Mouse (Mus musculus) midbrain, embryonic 14.5 days (tissue): Measurements from ENCODE around the gene Zdhhc15. TPM values are rescaled to one million over a fixed set of nuclear protein-coding genes. Genes with fewer than 3 reads are reported as not detected.
A peak's percentile ranks its signal among the peaks of the same experiment; 100 is the strongest.
"Not testable (repeated sequence)": the region's sequence is repeated elsewhere in the genome, so short reads cannot be mapped to it uniquely, and the experiment has no call there.

Experiments used
- ATAC-seq: fragments of 200-750 bp; cut with Nextera tagmentation; 2 replicates; pipeline ENCODE4 v1.8.0; 2017; ENCODE audit warnings: moderate number of reproducible peaks, moderate library complexity; ENCODE audit not compliant: low FRiP score, low TSS enrichment
- DNase-seq: peaks from one replicate; pipeline ENCODE4 v3.0.0-alpha.2; 2015
- H3K27ac ChIP-seq: fragments of 300-500 bp; sonication (generic); replicated peaks from 2 replicates; pipeline ENCODE4 v1.5.1; 2014; ENCODE audit warnings: mild to moderate bottlenecking, low read depth, low read length, moderate library complexity
- H3K27me3 ChIP-seq: fragments of 300-500 bp; sonication (generic); 2 replicates; pipeline ENCODE4 v1.6.1; 2014; ENCODE audit warnings: low read length, control low read depth, mixed read lengths; ENCODE audit not compliant: control insufficient read depth, insufficient read depth
- H3K36me3 ChIP-seq: fragments of 300-500 bp; sonication (generic); 2 replicates; pipeline ENCODE4 v1.6.1; 2014; ENCODE audit warnings: low read length, control low read depth; ENCODE audit not compliant: control insufficient read depth, insufficient read depth
- H3K4me1 ChIP-seq: fragments of 300-500 bp; sonication (generic); 2 replicates; pipeline ENCODE4 v1.6.1; 2014; ENCODE audit warnings: mild to moderate bottlenecking, antibody characterized with exemption, low read length, control low read depth; ENCODE audit not compliant: control insufficient read depth, insufficient read depth
- H3K4me2 ChIP-seq: fragments of 300-500 bp; sonication (generic); 2 replicates; pipeline ENCODE4 v1.6.1; 2014; ENCODE audit warnings: mild to moderate bottlenecking, low read length, moderate library complexity
- H3K4me3 ChIP-seq: fragments of 300-500 bp; sonication (generic); replicated peaks from 2 replicates; pipeline ENCODE4 v1.5.1; 2014; ENCODE audit warnings: low read depth, low read length
- H3K9ac ChIP-seq: fragments of 300-500 bp; sonication (generic); replicated peaks from 2 replicates; pipeline ENCODE4 v1.6.1; 2014; ENCODE audit warnings: mild to moderate bottlenecking, low read length, moderate library complexity
- H3K9me3 ChIP-seq: fragments of 300-500 bp; sonication (generic); 2 replicates; pipeline ENCODE4 v1.6.1; 2016; ENCODE audit warnings: low read length, control low read depth, mixed read lengths; ENCODE audit not compliant: control insufficient read depth
- WGBS: fragments of 180-500 bp; shearing (Covaris S2); extraction: QIAGEN DNeasy Blood & Tissue Kit; methylation state at CpG from one replicate; pipeline ENCODE4 v1.1.7; 2014; 5-methylcytosine and 5-hydroxymethylcytosine counted together
- polyA plus RNA-seq: library from polyadenylated mRNA; unstranded; fragments of >200 nt; fragmentation: Nextera tagmentation; extraction: Ambion mirVana; gene quantifications from 2 replicates; pipeline ENCODE4 v1.2.1, GENCODE M21; 2014

Gene Zdhhc15
- 3.8 and 6.1 TPM in 2 replicates for polyA plus RNA-seq

- no peaks in the 10 kb centered on the region for H3K9me3 ChIP-seq
- H3K4me2 ChIP-seq: peak within 1 kb of the TSS; percentile 46
- no peaks in the 10 kb centered on the region for H3K36me3 ChIP-seq
- peak within 1 kb of the TSS; percentile 50 for H3K4me3 ChIP-seq
- DNase-seq (peak; percentile 83), ATAC-seq (peak; percentile 95)
- 0 out of 2 replicates have a peak within 1 kb of the TSS, but pooled peaks have one; percentile 20 for H3K27ac ChIP-seq
- H3K4me1 ChIP-seq: no peaks in the 10 kb centered on the region
- H3K27me3 ChIP-seq: no peaks in the 10 kb centered on the region
- whole genome bisulfite sequencing: 27% methylated on average over 31 of the region's 31 CpGs
- H3K9ac ChIP-seq: peak within 1 kb of the TSS; percentile 62
Observed at GRCm38 (mm10) chrX:104670757-104671549, at the start of gene Zdhhc15. Gene Zdhhc15 (minus strand): TSS chrX:104671064.

GRCm38 (mm10) chrX:104707935-104708334, 37.1 kb upstream of the Zdhhc15 start:
- Histone ChIP-seq H3K4me3 (no peak overlapping the region), H3K27me3 (no peaks in the 10 kb centered on the region), H3K9ac (no peak overlapping the region), H3K36me3 (no peaks in the 10 kb centered on the region), H3K4me1 (no peaks in the 10 kb centered on the region), H3K27ac (no peak overlapping the region), H3K4me2 (no peak overlapping the region), H3K9me3 (no peaks in the 10 kb centered on the region)
- DNase-seq: no peak
- 83% methylated on average over 2 of the region's 2 CpGs for WGBS
- ATAC-seq: no peak

GRCm38 (mm10) chrX:104669850-104670756, 761 bp downstream of the Zdhhc15 start:
- no peaks in the 10 kb centered on the region for H3K36me3 ChIP-seq
- no peaks in the 10 kb centered on the region for H3K27me3 ChIP-seq
- whole genome bisulfite sequencing: 28% methylated on average over 19 of the region's 19 CpGs
- ATAC-seq: 0 out of 2 replicates have a peak, but pooled peaks have one; percentile 28
- peak; percentile 1 for DNase-seq
- H3K4me1 ChIP-seq: no peaks in the 10 kb centered on the region
- H3K9me3 ChIP-seq: no peaks in the 10 kb centered on the region
- H3K27ac ChIP-seq: 0 out of 2 replicates have a peak overlapping the region, but pooled peaks have one; percentile 20
- peak overlapping the region; percentile 46 for H3K4me2 ChIP-seq
- H3K9ac ChIP-seq: peak overlapping the region; percentile 62
- peak overlapping the region; percentile 50 for H3K4me3 ChIP-seq

GRCm38 (mm10) chrX:104656976-104657375, 13.9 kb downstream of the Zdhhc15 start:
- WGBS: 94% methylated on average over 1 of the region's 1 CpGs
- DNase-seq (no peak), ATAC-seq (no peak)
- Histone ChIP-seq H3K27ac (no peak overlapping the region), H3K9ac (no peak overlapping the region), H3K4me1 (no peaks in the 10 kb centered on the region), H3K4me2 (no peak overlapping the region), H3K9me3 (no peaks in the 10 kb centered on the region), H3K27me3 (no peaks in the 10 kb centered on the region), H3K4me3 (no peak overlapping the region), H3K36me3 (no peaks in the 10 kb centered on the region)

- 91% methylated on average over 10 of the region's 10 CpGs for WGBS
- ATAC-seq: no peak
- Histone ChIP-seq H3K36me3 (no peaks in the 10 kb centered on the region), H3K27ac (no peak overlapping the region), H3K9me3 (no peaks in the 10 kb centered on the region), H3K4me2 (no peak overlapping the region), H3K27me3 (no peaks in the 10 kb centered on the region), H3K4me1 (no peaks in the 10 kb centered on the region), H3K9ac (no peak overlapping the region), H3K4me3 (no peak overlapping the region)
- DNase-seq: no peak
Observed at GRCm38 (mm10) chrX:104612531-104612930, 58.3 kb downstream of the Zdhhc15 start.

GRCm38 (mm10) chrX:104603738-104604430, 67.0 kb downstream of the Zdhhc15 start:
- H3K4me3 ChIP-seq, H3K4me2 ChIP-seq, H3K27me3 ChIP-seq, DNase-seq, H3K9me3 ChIP-seq, H3K36me3 ChIP-seq, ATAC-seq, H3K4me1 ChIP-seq, H3K27ac ChIP-seq, H3K9ac ChIP-seq: not testable (repeated sequence)
- 93% methylated on average over 2 of the region's 7 CpGs for WGBS

GRCm38 (mm10) chrX:104602168-104602859, 68.5 kb downstream of the Zdhhc15 start:
- H3K27me3 ChIP-seq, H3K4me1 ChIP-seq, H3K27ac ChIP-seq, DNase-seq, H3K9me3 ChIP-seq, ATAC-seq, H3K9ac ChIP-seq, H3K4me3 ChIP-seq, H3K4me2 ChIP-seq, H3K36me3 ChIP-seq: not testable (repeated sequence)
- 86% methylated on average over 6 of the region's 13 CpGs for WGBS

- H3K27ac ChIP-seq: no peak overlapping the region
- H3K9me3 ChIP-seq: no peaks in the 10 kb centered on the region
- no peaks in the 10 kb centered on the region for H3K4me1 ChIP-seq
- ATAC-seq: no peak; the same call in 1 of the 2 replicates
- no peaks in the 10 kb centered on the region for H3K36me3 ChIP-seq
- H3K4me3 ChIP-seq: no peak overlapping the region
- peak; percentile 8 for DNase-seq
- 73% methylated on average over 5 of the region's 5 CpGs for WGBS
- H3K9ac ChIP-seq: no peak overlapping the region
- H3K4me2 ChIP-seq: no peak overlapping the region
- no peaks in the 10 kb centered on the region; the same call in 1 of the 2 replicates for H3K27me3 ChIP-seq
Observed at GRCm38 (mm10) chrX:104573946-104574345, 96.9 kb downstream of the Zdhhc15 start.
